Mouse (Mus musculus) megakaryocyte, embryonic 14.5 days (primary cell): ENCODE data around the gene Pth.

Source experiments
- FLI1 ChIP-seq: IDR thresholded peaks from 2 replicates; pipeline ENCODE4 v1.6.1; 2012; ENCODE audit warnings: low read length, inconsistent platforms, mixed read lengths
- GATA1 ChIP-seq: IDR thresholded peaks from 3 replicates; pipeline ENCODE4 v1.6.1; 2012; ENCODE audit warnings: mixed read lengths, low read length, inconsistent platforms, borderline replicate concordance

DNA sequence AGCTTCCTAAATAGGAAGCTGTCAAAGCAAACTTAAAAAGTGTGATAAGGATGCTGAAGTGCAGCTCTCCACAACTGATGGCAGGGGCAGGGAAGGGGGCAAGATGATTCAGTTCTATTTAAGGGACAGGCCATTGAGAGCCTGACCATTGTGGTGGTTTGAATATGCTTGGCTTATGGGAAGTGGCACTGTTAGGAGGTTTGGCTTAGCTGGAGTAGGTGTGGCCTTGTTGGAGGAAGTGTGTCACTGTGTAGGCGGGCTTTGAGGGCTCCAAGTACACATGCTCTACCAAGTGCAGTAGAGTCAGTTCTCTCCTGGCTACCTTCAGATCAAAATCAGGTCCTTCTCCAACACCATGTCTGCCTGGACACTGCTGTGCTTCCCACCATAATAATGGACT, 28.2 kb upstream of the Pth start:
- TF ChIP-seq GATA1 (no peak), FLI1 (no peak)
